Mouse (Mus musculus) kidney, adult 9 months (tissue): ENCODE data around the gene Hnrnpa2b1.

Source experiments
- DNase-seq: peaks from one replicate; pipeline ENCODE4 v3.0.0; 2022

The Hnrnpa2b1 gene

DNA sequence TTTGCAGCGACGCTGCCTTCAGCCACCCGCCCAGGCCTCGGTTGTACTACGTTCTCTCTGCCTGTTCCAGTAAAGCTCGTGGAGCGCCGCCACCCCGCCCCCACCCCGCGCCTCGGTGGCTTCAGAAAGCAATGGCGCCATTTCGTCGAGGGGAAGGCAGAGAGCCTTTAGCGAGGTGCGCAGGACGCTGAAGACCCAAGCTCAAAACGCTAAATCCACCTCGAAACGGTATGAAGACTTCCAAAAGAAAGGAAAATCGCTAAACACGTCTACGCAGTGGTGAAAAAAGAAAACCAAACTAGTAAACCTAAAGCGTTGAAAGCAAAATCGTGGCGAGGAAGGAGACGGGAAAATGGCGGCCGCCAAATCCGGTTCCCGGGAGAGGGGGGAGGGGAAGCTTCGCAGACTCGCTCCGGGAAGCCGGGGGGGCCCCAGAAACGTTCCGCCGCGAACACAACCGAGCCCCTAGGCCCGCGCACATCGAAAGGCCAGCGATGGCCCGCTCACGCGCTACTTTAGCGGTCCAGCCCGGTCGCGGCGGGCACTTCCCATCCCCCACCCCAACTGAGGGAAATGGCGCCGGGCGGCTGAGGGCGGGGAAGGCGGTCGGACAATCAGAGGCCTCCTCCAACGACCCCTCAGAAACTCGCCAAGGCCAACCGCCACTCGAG lies 668 bp downstream of the Hnrnpa2b1 start:
- peak; percentile 80 for DNase-seq

- DNase-seq, result no peak
These were observed 2.0 kb downstream of the Hnrnpa2b1 start for GRCm38 (mm10) chr6:51467649-51468048.

DNA sequence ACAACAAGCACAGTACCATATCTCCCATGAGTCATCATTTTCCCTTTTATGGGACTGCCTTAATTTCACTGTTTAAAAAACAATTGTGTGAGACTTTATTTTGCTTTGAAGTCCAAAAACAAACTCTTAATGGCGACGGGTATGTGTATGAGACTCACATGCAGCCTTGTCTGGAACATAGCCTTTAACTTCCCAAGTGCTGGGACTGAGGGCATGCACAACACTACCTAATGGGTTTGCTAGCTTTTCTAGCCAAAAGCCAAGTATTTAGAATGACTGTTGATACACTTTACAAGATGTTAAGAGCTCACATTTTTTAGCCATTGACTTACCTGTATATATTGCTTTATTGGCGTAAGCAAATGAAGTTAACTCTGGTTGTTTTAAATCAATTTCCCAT lies 9.3 kb downstream of the Hnrnpa2b1 start:
- DNase-seq, result no peak

GRCm38 (mm10) chr6:51460021-51460360 lies 9.7 kb downstream of the Hnrnpa2b1 start:
- no peak for DNase-seq

DNA sequence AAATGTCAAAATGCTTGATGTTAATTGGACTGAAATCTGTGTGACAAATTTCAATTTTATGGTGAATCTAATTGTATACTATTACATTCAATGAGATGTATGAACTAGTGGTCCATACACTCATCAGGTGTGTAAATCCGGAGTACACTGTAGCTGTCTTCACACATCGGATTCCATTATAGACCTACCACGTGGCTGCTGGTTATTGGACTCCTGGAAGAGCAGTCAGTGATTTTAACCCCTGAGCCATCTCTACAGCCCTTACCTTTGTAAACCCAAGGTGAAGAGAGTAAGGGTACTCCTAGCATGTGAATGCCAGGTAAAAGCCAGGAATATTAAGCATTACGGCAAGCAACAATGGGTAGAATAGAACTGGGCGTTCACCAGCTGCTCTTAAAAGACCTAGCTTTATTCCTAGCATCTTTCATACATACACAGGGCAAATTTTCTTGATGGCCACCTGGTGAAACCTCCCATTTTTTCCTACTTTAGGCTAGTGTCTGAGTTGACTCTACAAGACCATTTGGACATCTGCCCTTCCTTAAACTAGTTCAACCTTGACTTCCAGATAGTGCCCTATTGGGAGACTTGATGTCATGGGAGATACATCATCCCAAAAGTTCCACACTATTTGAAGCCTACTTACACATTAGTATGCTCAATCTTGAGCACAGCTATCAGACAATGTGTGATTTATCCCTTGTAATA lies 10.2 kb downstream of the Hnrnpa2b1 start:
- DNase-seq, result no peak

DNA sequence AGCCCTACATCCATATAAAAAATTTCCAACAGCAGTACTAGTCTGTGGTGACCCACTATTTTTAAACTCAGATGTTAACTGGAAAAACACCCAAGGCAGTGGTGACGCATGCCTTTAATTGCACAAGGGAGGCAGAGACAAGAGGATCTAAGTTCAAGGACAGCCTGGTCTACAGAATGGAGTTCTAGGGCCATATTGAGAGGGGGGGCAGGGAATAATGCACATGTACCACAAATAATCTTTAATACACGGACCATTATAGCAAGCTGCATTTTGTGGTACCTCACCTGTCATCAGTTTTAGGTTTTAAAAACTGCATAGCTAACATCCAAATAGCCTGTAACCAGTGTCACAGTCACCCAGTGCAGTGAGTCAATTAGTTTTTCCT lies 10.8 kb downstream of the Hnrnpa2b1 start:
- no peak for DNase-seq

- no peak for DNase-seq
These were observed 11.8 kb downstream of the Hnrnpa2b1 start for GRCm38 (mm10) chr6:51457770-51458387.

- no peak for DNase-seq
These were observed 12.4 kb downstream of the Hnrnpa2b1 start for GRCm38 (mm10) chr6:51457283-51457682.

DNA sequence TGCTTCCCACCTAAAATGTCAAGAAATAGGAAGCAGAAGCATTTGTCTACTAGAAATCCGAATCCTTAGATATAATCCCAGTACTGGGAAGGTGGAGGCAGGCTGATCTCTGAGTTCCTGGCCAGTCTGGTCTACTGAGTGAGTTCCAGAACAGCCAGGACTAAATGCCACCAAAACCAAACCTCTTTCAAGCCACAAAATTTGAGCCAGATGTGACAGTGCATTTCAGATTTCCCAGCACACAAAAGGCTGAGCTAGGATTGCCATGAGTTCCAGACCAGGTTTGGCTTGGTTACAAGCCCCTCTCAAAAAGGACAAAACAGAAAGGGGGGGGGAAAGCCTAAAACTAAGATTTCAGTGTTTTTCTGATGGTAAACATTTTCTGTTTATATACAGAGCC lies 13.5 kb downstream of the Hnrnpa2b1 start:
- no peak for DNase-seq

- DNase-seq, result no peak
These were observed 14.7 kb downstream of the Hnrnpa2b1 start for GRCm38 (mm10) chr6:51454949-51455348.

- no peak for DNase-seq
These were observed 16.7 kb downstream of the Hnrnpa2b1 start for GRCm38 (mm10) chr6:51452927-51453503.

GRCm38 (mm10) chr6:51442191-51442835 lies 27.4 kb downstream of the Hnrnpa2b1 start:
- no peak for DNase-seq

DNA sequence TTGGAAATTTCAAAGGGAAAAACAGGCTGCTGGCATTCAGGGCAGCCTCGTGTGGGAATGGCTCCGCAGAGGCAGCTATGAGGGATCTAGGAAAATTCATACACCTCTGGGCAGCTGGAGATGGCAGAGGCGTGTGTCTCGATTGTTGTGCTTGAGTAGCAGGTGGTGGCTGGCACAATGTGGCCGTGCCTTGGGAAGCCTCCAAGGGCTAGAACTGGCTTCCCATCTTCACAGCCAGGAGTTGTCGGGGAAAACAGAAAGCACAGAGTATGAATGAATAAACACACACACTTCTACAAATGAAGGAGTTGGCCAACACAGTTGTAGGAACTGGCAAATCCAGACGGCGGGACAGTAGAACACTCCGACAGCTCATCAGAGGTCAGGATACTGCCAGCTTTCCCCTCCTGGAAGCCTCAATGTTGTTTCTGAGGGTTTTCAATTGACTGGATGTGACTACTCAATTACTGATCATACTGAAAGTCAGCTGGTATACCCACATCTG lies 30.8 kb downstream of the Hnrnpa2b1 start:
- DNase-seq, result no peak

DNA sequence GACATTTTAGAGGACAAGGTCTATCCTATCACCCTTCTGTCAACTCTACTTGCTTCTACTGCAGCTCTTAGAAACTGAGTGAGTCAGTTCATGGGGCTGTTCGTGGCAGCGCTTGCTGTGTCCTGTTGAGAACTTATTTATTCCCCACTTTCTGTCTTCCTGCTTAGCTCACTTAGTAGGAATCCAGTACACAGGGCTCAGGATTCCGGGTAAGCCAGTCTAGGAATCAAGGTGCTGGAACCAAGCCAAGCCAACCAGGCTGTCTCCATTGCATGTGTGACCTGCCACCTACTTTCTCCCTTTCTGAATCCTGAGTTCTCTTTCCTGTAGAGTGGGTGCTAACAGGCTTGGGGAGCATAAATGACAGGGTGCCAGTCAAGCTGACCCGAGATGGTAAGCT lies 32.0 kb downstream of the Hnrnpa2b1 start:
- no peak for DNase-seq

DNA sequence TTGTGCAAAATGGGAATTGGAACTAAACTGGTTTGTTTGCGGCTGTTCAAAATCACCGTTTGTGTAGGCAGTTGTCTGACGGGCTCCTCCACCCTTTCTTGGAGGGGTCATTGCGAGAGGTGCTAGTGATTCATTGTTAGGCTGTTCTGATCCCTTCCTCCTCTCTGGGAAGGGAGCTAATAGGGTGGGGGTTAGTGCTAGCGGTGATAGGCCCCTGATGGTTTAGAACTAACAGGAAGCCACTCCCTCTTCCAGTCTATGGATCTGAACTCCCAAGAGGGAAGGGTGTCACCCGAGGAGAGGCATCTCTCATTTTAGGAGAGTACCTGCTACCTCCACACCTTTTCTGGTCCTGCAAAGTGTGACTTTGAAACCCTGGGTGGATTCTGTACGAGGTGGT lies 35.4 kb downstream of the Hnrnpa2b1 start:
- DNase-seq, result no peak

- DNase-seq, result peak; percentile 28
These were observed 36.9 kb downstream of the Hnrnpa2b1 start, which contains the start of gene Nfe2l3 for GRCm38 (mm10) chr6:51432535-51433397. Nfe2l3 (plus strand) TSS chr6:51432670.

- DNase-seq, result no peak
These were observed 45.2 kb downstream of the Hnrnpa2b1 start for GRCm38 (mm10) chr6:51424537-51424936.

GRCm38 (mm10) chr6:51423466-51424122 lies 46.1 kb downstream of the Hnrnpa2b1 start:
- DNase-seq, result no peak

- DNase-seq, result no peak
These were observed 52.3 kb downstream of the Hnrnpa2b1 start for GRCm38 (mm10) chr6:51417306-51417936.

GRCm38 (mm10) chr6:51416433-51416832 lies 53.3 kb downstream of the Hnrnpa2b1 start:
- no peak for DNase-seq
